Mouse (Mus musculus) gastrocnemius, adult 18-20 months (tissue): ENCODE results near the gene Raver2. TPM values are rescaled to one million over a fixed set of nuclear protein-coding genes. Genes with fewer than 3 reads are reported as not detected.

Experiments used
- DNase-seq: peaks from one replicate; pipeline ENCODE4 v3.0.0; 2021; ENCODE audit warnings: low spot score
- total RNA-seq, 2 experiments: library from RNA; stranded (reverse); gene quantifications; 2 replicates each; pipeline ENCODE4 v1.2.3; 2021

Gene Raver2
- total RNA-seq, 2 experiments from 2014 or later = 3.9 to 5.1 TPM

DNA sequence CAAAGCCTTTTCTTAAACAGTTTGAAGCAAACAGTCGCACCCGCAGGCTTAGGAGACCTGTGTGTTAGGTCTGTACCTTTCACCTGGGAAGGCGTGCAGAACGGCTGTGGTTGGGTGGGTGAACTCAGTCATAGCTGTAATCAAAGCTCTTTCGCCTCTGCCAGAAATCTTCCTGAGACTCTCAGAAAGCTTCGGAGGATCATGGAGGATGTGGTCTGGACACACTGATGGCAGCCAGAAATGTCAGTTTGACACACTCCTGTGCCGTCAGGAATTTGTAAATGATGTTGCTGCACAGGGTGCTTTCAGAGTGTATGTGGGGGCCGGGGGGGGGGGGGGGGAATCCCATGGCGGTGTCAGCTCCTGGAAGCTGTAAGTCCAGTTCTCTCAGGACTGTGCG, 24.5 kb downstream of the Raver2 start:
- DNase-seq = no peak

DNA sequence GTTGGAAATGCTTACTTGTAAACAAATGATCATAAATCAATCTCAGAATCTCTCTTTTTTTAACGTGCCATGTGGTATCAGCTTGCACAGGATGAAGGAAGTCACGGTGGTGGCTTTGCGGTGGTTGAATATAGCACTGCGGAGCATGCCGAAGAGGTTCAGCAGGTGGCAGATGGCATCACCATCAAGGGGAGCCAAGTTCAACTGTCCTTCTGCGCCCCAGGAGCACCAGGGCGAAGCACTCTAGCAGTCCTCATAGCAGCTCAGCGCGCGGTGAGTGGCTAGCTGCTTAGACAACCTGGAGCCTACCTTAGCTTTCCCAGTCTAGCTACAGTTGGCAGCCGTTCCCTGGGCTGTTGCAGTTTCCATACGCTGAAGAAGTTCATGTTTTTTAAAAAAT, 38.3 kb downstream of the Raver2 start:
- DNase-seq = peak; percentile 2

DNA sequence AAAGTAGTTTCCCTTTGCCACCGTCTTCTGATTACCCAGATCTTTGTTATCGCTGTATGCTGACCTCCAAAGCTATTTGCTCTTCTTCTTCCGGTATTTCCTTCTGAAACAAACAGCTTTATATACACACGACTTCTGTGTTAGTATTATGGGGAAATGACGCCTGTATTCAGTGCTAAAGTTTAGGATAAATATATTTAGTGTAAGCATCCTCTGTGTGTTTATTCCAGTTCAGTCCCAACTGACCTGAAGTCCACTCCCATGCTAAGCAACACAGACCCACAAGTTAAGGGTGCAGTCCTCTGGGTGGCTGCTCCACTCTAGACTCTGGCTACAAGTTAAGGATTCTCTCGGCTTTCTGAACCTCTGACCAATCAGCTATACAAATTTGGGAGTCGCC, 52.2 kb downstream of the Raver2 start:
- no peak for DNase-seq

- no peak for DNase-seq
These were observed 66.2 kb downstream of the Raver2 start for GRCm38 (mm10) chr4:101135013-101135412.

- DNase-seq = no peak
These were observed 67.1 kb downstream of the Raver2 start for GRCm38 (mm10) chr4:101135909-101136308.

GRCm38 (mm10) chr4:101137975-101138374, 69.2 kb downstream of the Raver2 start:
- no peak for DNase-seq

- DNase-seq = no peak
These were observed 73.0 kb downstream of the Raver2 start for GRCm38 (mm10) chr4:101141768-101142167.

DNA sequence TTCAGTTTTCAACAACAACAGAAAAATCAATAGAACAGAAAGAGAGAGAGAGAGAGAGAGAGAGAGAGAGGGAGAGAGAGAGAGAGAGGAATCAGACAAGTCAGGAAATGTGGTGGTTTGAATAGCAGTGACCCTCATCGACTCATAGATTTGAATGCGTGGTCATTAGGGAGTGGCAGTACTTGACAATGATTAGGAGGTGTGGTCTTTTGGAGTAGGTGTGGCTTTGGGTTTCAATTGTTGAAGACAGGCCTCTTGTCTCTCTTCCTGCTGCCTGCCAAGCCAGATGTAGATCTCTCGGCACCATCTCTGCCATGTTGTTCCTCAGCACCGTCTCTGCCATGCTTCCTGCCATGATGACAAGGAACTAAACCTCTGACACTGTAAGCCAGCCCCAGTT, 75.1 kb downstream of the Raver2 start:
- no peak for DNase-seq

DNA sequence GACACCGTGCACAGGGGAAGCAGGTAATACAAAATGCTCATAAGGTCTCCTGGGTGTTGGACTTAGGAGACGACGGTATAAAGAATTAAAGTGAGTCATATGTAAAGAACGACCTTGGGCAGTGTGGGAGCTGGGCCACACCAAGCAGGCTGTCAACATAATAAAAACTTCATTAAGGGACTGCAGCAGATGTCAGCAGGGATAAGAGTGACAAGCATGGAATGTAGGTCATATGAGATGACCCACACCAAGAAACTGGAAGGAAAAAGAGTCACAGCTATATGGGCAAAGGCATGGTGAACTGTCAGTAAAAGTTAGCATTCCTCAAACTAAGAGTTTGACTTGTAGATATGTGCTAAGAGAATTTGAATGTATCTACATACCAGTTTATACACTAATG, 75.6 kb downstream of the Raver2 start:
- DNase-seq = no peak

- DNase-seq = no peak
These were observed 76.0 kb downstream of the Raver2 start for GRCm38 (mm10) chr4:101144790-101145189.

DNA sequence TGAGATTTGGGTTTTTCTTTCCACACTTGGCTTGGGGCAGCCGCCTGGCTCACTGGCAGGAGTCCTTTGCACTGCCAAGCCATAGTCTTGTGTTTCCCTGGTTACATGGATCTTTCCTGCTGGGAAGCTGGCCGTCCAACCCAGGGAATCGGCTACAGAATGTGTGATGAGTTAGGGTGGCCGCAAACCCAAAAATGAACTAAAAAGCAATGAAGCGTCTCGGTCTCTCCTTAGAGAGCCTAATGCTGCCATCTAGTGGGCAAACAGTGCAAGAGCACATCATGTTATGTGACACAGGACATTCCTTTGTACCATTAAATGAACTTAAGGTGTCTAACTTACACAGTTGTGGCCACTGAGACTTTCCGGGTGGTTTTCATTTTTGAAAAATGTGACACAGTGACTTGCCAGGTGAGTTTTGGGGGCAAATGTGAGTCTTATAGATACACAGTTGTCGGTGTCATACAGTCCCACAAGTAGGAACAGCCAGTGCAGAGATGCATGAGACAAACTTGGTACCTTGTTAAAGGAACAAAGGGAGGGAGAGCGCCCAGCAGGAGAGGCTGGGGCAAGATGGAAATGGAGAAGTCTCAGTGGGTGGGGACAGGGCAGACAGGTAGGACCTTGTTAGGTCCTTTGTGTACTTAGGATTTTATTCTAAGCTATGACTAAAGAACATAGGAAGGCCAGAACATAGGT, 77.4 kb downstream of the Raver2 start:
- DNase-seq = peak; percentile 71

DNA sequence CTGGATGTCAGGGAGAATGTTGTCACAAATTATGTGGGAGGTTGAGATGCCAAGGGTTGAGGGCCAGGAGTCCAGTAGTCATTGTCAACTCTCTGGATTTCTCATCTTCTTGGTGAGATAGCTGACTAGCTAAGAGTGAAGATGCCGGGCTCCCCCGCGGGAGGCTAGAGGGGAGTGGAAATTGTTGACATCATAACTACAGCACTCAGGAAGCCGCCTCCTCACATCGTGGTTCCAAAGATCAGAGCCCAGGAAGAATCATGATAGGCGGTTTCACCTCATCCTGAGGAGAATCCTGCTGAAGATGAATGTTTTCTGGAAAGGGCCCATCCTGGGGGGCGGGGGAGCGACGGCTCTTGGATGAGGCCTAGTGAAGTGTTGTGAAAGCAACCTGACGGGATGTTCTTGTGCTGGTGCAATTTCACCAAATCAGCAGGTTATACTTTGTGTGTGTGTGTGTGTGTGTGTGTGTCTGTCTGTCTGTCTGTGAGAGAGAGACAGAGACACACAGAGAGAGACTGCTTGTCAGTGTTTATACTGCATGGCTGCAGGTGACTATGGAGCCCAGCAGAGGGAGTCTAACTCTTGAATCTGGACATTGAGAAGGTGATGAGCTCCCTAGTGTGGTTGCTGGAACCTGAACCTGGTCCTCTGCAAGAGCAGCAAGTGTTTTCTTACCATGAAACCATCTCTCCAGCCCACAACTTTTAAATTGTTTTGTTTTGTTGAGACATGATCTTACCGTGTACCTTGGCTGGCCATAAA, 78.3 kb downstream of the Raver2 start:
- DNase-seq = no peak

GRCm38 (mm10) chr4:101155541-101155940, 86.8 kb downstream of the Raver2 start:
- DNase-seq = no peak

- no peak for DNase-seq
These were observed 88.7 kb downstream of the Raver2 start for GRCm38 (mm10) chr4:101157476-101157875.

GRCm38 (mm10) chr4:101158282-101158681, 89.5 kb downstream of the Raver2 start:
- DNase-seq = no peak

DNA sequence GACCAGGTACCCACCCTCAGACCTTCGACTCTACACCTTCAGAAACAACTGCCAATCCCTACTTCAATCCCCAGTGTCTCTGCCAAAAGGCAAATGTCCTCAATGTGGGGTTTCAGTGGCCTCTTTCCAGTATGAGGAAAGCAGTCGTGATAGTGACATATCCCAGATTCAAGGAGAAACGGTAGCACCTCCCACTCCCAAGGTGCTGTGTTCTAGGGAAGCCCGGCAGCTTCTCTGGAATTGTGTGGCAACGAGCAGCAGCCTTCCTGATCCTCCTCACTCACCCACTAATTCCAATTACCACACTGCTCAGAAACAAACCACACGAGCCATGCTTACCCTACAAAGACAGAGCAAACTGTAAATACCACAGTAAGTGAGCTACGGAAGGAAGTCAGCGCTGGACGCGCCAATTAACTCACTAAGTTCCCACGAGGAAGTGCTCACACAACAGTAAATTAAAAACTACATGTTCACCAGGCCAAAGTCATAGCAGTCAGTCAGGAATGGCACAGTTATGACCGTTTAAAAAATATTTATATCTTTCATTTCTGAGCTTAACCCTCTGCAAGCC, 90.5 kb downstream of the Raver2 start:
- no peak for DNase-seq

- DNase-seq = no peak
These were observed 92.0 kb downstream of the Raver2 start for GRCm38 (mm10) chr4:101160821-101161220.

- DNase-seq = no peak
These were observed 95.4 kb downstream of the Raver2 start for GRCm38 (mm10) chr4:101164189-101164588.

DNA sequence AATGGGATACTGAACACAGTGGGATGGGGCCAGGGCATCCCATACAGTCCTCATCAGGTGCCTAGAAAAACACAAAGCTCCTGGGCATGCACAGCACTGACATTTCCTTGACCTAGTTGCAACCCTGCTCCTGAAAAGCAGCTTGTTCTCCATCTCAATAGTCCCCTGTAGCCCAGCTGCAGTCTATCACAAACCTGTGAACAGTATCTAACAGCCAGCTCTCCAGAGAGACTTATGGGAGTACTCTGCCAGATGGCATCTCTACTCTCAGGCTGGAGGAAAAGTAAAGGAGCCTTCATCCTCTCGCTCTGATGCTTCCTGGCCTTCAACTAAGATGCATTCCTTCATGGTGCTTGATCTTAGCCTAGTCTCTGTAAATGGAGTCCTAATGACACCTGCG, 95.9 kb downstream of the Raver2 start:
- DNase-seq = no peak

DNA sequence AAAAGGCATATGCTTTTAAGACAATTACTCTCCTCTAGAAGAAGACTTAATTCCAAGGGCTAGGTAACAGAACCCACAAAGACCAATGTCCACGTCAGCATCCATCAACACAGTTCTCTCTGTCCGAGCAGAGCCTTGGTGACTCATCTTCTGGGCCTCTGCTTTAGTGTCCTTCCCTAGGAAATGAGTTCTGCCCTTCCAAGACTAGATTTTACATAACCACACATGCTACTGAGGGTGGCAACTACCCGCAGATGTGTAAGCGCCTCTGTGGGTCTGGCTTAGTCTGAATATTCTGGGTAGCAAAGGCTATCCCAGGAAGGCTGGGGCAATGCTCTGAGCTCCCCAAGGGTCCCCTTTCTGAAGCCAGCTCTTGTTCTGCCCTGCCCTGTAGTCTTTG, 97.0 kb downstream of the Raver2 start:
- no peak for DNase-seq

DNA sequence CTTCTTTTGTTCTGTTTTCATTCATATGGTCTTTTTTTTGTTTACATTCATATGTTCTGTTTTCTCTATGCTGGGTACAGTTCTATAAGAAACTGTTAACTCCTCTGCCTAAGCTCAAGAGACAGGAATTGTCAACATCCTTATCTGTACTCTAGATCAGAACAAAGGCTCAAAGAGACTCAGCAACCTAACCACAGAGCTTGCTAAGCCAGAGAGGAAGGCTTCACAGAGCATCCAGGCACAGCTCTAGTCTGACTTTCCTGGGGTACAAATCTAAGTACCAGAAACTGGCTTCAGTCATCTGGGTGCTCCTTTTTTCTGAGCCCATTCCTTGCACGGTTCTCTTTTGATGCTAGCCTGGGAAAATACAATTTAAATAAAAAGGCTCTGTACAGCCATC, 99.0 kb downstream of the Raver2 start:
- DNase-seq = no peak

DNA sequence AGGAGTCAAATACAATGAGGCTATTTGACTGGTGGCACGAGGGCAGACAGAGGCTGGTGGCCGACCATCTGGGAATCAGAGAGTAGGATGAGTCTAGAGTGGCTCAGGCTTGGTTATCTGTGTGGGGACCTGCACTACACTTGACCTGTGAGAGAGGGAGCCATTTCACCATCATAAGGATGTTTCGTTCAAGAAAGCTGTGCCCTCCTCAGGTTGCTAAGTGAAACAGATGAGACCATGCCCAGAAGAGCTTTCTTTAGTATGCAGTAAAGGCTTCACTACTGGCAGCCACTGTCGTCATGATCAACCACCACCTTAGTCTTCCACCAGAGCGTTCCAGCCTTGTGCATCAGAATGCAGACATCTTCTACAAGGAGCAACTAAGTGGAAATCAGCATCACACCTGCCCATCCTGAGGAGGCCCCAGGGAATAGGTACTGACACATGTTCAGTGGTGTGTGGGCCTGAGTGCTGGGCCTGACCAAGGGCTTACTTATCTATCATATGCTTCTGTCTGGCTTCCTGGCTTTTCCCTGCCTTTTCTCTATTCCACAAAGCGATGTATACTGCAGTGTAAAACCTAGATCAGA, 99.5 kb downstream of the Raver2 start:
- DNase-seq = peak; percentile 70
